Mouse (Mus musculus): ENCODE results near the gene Dab1. TPM values are rescaled to one million over a fixed set of nuclear protein-coding genes. Genes with fewer than 3 reads are reported as not detected.

The Dab1 gene
- polyA plus RNA-seq, 1 experiment, result not detected

DNA sequence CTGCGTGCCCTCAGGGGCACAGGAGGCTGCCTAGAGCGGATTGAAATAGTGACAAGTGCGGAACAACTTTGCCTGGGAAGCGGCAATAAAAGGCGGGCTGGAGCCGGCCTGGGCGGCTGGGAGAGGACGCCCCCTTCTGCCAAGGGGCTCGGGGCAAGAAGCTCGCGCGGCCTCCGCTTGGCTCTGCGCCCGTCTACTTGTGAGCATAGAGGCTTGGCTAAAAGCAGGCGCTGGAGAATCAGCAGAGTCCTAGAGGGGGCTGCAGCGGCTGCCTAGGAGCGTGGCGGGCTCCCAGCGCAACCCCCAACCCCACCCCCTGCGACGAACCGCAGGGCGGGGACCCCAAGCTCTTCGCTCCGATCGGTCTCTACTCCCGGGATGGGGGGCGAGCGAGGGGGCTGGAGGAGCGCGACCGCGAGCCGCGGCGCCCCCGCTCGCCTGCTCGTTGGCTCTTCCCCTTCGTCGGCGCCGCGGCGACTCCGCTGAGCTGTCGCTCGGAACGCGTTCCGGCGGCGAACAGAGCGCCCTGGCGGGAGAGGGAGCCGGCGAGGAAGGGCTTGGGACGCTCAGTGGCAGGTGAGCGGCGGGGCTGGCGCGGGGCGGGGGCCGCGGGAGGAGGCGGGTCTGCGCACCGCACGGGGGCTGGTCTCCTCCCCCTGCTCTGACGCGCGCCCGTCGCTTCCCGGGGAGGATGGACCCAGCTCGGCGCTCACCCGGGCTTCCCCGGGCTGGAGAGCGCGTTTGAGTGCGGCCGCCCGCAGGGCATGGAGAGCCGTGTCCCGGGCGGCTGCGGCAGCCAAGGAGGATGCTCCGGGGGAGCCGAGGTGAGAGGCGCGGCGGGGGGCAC, 748.0 kb downstream of the Dab1 start:
- no peak for TF ChIP-seq CTCF (IDR thresholded peaks at IDR 0.05; ENCODE audit: borderline replicate concordance, insufficient read depth, low read length)
- TF ChIP-seq POLR2A (IDR thresholded peaks at IDR 0.05; ENCODE audit: low read depth, low read length), result no peak
- Histone ChIP-seq H3K4me3 (ENCODE audit: insufficient read depth, low read length) (peak overlapping the region; percentile 43), H3K4me1 (ENCODE audit: control insufficient read depth, insufficient read depth, low read length) (no peaks in the 10 kb centered on the region), H3K27ac (ENCODE audit: insufficient read depth, low read length) (no peak overlapping the region)

DNA sequence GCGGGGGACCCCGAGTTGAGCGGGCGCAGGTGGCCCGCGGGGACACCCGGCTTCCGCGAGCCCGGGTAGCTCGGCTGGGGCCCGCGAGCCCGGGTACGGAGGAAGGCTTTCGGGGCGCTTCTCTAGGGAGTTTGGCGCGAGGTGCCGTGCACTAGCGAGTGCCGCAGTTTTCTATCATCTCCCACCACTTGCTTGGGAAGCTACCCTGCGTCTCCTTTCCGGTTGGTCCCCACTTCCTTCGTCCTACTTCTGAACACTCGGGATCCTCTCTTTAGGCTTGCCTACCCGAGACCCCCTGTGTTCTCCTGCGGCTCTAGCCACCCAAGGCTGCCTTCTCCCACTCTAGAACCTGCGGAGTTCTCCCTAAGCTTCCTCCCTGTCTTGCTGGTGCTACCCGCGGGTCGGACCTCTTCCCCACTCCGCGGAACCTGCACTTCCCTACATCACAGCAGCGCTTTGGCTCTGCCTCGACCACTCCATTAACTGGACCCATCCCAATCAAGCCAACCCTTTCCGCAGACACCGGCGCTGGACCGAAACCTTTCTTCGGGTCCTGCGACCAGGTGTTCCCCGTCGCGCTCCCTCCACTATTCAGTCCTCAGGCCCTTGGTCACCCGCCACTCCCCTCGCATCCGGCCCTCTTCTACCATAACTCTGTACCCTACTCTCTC, 748.7 kb downstream of the Dab1 start:
- TF ChIP-seq CTCF (IDR thresholded peaks at IDR 0.05; ENCODE audit: borderline replicate concordance, insufficient read depth, low read length), result no peak
- TF ChIP-seq POLR2A (IDR thresholded peaks at IDR 0.05; ENCODE audit: low read depth, low read length), result no peak
- no peaks in the 10 kb centered on the region for H3K4me1 ChIP-seq (ENCODE audit: control insufficient read depth, insufficient read depth, low read length)
- H3K4me3 ChIP-seq (ENCODE audit: insufficient read depth, low read length), result peak overlapping the region; percentile 43
- H3K27ac ChIP-seq (ENCODE audit: insufficient read depth, low read length), result no peak overlapping the region

DNA sequence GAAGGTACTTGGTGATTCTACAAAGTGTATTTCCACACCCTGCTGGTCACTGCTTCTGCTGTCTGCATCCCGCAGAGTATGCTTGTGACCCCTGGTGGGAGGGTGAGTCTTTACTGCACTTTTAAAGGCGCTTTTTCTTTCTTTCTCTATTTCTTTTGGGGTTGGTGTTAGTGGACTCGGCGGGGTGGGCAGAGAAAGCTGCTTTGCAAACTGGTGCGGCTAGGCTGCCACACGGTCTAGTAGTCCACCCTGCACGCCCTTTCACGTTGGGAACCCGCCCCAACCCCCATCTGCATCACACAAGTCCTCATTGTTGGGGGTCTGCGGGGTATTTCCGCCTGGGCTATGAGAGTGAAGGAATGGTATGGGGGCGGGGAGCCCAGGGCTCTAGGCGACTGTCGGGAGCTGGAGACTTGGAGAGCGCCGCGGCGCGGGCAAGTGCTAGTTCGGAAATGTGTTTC, 749.4 kb downstream of the Dab1 start:
- Histone ChIP-seq H3K4me3 (ENCODE audit: insufficient read depth, low read length) (peak overlapping the region; percentile 19; the same call in 1 of the 2 replicates), H3K27ac (ENCODE audit: insufficient read depth, low read length) (no peak overlapping the region)

DNA sequence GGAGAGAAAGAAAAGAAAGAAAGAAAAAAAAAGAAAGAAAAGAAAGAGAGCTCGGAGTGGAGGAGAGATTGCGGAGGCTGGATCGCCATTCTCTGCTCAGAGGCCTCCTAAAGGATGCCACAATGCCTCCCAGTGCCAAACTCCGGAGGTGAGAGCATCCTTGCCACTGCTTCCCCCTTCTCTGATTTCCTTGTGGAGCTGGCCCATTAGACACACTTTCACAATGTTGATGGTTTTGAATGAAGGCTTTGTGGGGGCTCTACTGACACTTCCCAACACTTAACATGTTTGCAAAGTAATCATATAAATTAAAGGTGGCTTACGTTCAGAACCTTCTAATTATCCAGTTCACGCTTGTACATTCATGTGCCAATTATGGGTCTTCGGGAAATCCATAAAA, 749.9 kb downstream of the Dab1 start:
- Histone ChIP-seq H3K4me3 (ENCODE audit: insufficient read depth, low read length) (no peak overlapping the region), H3K27ac (ENCODE audit: insufficient read depth, low read length) (no peak overlapping the region)

More for the DNA sequence above, 749.4 kb downstream of the Dab1 start:
- no peaks in the 10 kb centered on the region for H3K4me1 ChIP-seq (ENCODE audit: control insufficient read depth, insufficient read depth, low read length)
- no peak for TF ChIP-seq POLR2A (IDR thresholded peaks at IDR 0.05; ENCODE audit: low read depth, low read length)
- TF ChIP-seq CTCF (IDR thresholded peaks at IDR 0.05; ENCODE audit: borderline replicate concordance, insufficient read depth, low read length), result 0 out of 2 replicates have a peak, but pooled peaks have one; percentile 4

DNA sequence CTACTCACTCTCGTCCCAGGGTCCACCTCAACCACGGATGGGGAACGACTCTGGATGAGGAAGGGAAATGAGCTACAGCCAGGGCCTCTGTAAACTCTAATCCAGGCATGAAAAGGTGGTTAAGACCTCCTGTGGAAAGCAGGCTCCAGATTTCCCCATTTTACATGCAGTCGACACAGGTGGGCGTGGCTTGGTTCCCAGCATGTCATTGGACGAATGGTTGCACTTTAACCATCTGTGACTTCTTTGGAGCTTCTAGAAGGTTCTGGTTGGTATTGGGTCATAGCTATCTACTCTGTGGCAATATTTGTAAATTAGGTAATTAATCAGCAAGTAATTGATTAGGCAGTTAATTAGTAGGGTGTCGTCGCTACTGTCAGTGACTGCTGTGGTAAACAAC, 752.0 kb downstream of the Dab1 start:
- TF ChIP-seq POLR2A (IDR thresholded peaks at IDR 0.05; ENCODE audit: low read depth, low read length), result no peak
- TF ChIP-seq CTCF (IDR thresholded peaks at IDR 0.05; ENCODE audit: borderline replicate concordance, insufficient read depth, low read length), result no peak
- Histone ChIP-seq H3K4me3 (ENCODE audit: insufficient read depth, low read length) (no peak overlapping the region), H3K27ac (ENCODE audit: insufficient read depth, low read length) (no peak overlapping the region), H3K4me1 (ENCODE audit: control insufficient read depth, insufficient read depth, low read length) (no peaks in the 10 kb centered on the region)

More for the DNA sequence above, 749.9 kb downstream of the Dab1 start:
- no peaks in the 10 kb centered on the region for H3K4me1 ChIP-seq (ENCODE audit: control insufficient read depth, insufficient read depth, low read length)
- no peak for TF ChIP-seq POLR2A (IDR thresholded peaks at IDR 0.05; ENCODE audit: low read depth, low read length)
- TF ChIP-seq CTCF (IDR thresholded peaks at IDR 0.05; ENCODE audit: borderline replicate concordance, insufficient read depth, low read length), result no peak

DNA sequence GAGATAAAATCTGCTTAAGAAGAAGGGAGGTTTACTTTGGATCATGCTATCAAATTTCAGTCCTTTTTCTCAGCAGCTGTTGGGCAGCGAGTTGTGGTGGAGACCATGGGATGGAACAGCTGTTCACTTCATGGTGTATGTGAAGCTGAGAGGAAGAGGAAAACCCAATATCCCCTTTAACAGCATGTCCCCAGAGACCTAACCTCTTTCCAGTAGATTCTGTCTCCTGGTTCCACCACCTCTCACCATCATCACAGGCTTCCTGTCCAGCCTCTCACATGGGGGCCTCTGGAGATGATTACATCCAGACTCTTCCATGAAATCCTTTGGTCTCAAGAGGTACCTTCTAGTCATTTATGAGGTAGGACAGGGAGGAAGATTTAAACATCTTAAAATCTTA, 755.0 kb downstream of the Dab1 start:
- Histone ChIP-seq H3K4me1 (ENCODE audit: control insufficient read depth, insufficient read depth, low read length) (no peaks in the 10 kb centered on the region), H3K4me3 (ENCODE audit: insufficient read depth, low read length) (no peak overlapping the region), H3K27ac (ENCODE audit: insufficient read depth, low read length) (no peak overlapping the region)
- TF ChIP-seq POLR2A (IDR thresholded peaks at IDR 0.05; ENCODE audit: low read depth, low read length), result no peak
- TF ChIP-seq CTCF (IDR thresholded peaks at IDR 0.05; ENCODE audit: borderline replicate concordance, insufficient read depth, low read length), result no peak

DNA sequence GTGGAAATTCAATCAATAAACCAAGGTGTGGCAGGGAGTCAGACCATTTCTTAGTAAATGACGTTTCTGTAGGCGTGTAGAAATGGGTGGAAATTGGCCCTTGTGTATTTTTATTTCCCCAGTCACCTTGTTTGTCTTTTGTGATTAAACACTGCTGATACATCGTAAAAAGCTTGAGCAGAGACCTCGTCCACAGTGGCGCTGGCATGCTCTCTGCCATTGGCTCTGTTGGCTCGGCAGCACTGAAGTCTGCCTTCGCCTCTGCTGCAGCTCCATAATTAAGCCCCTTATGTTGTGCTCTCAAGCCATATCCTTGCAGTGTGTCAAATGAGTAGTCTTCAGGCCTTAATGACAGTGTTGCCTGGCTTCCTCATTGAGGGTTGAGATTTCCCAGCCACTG, 765.5 kb downstream of the Dab1 start:
- Histone ChIP-seq H3K4me3 (ENCODE audit: insufficient read depth, low read length) (no peak overlapping the region), H3K4me1 (ENCODE audit: control insufficient read depth, insufficient read depth, low read length) (no peaks in the 10 kb centered on the region), H3K27ac (ENCODE audit: insufficient read depth, low read length) (no peak overlapping the region)
- no peak for TF ChIP-seq CTCF (IDR thresholded peaks at IDR 0.05; ENCODE audit: borderline replicate concordance, insufficient read depth, low read length)
- no peak for TF ChIP-seq POLR2A (IDR thresholded peaks at IDR 0.05; ENCODE audit: low read depth, low read length)

DNA sequence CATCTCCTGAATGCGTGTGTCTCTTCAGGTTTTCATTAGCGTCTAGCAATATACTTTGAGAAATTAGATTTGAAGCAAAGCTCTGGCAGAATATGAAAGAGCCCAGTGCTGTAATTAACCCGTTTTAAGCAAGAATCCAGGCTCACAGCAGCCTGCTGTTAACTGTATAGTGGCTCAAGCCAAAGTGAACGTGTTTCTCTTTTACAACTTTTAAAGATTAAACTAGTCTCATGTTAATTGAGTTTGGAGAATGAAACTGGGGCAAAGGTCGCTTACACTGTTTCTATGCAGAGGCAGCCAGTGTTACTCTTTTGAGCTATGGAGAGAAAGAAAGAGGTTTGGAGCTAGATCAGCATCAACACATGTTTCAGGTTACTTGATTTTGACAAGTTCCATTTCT, 766.1 kb downstream of the Dab1 start:
- H3K27ac ChIP-seq (ENCODE audit: insufficient read depth, low read length), result no peak overlapping the region
- TF ChIP-seq CTCF (IDR thresholded peaks at IDR 0.05; ENCODE audit: borderline replicate concordance, insufficient read depth, low read length), result no peak
- no peak for TF ChIP-seq POLR2A (IDR thresholded peaks at IDR 0.05; ENCODE audit: low read depth, low read length)
- H3K4me1 ChIP-seq (ENCODE audit: control insufficient read depth, insufficient read depth, low read length), result no peaks in the 10 kb centered on the region
- H3K4me3 ChIP-seq (ENCODE audit: insufficient read depth, low read length), result no peak overlapping the region

DNA sequence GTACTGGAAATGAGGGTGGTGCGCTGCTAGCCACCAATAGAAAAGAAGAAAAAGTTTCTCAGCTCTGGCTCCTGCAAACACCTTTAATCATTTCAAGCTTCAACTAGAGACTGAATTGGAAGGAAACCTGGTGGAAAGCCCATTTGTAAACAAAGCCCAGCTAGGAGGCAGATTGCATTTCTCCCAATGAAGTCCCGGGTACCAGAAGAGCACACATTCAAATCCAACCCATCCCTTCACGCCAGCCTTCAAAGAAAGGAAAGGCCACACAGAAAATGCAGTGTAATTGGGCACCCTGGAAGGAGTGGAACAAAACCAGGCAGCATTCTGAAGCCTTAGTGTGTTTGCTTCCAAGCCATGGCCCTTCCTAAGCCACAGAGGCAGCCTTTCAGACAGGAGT, 776.4 kb downstream of the Dab1 start:
- no peak for TF ChIP-seq CTCF (IDR thresholded peaks at IDR 0.05; ENCODE audit: borderline replicate concordance, insufficient read depth, low read length)
- TF ChIP-seq POLR2A (IDR thresholded peaks at IDR 0.05; ENCODE audit: low read depth, low read length), result no peak

DNA sequence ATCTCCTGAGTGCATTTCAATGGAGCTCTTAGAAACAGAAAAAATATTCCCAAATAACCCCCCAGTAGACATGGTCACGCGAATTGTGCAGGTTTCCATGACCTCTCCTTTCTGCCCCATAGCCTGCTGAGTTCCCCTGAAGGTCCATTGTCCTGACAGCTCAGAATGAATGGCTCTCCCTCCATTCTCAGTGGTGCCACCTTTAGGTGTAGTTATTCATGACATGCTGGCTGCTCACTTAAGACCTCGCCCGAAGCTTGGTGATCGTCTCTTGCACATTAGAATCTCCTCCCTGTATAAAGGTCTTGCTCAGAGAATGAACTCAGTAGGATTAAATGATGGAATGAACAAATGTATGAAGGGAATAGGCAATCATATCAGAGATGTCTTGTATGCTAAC, 776.9 kb downstream of the Dab1 start:
- no peak overlapping the region for H3K4me3 ChIP-seq (ENCODE audit: insufficient read depth, low read length)
- H3K27ac ChIP-seq (ENCODE audit: insufficient read depth, low read length), result no peak overlapping the region
- no peaks in the 10 kb centered on the region for H3K4me1 ChIP-seq (ENCODE audit: control insufficient read depth, insufficient read depth, low read length)
- TF ChIP-seq CTCF (IDR thresholded peaks at IDR 0.05; ENCODE audit: borderline replicate concordance, insufficient read depth, low read length), result no peak
- no peak for TF ChIP-seq POLR2A (IDR thresholded peaks at IDR 0.05; ENCODE audit: low read depth, low read length)

More for the DNA sequence above, 776.4 kb downstream of the Dab1 start:
- Histone ChIP-seq H3K4me1 (ENCODE audit: control insufficient read depth, insufficient read depth, low read length) (no peaks in the 10 kb centered on the region), H3K4me3 (ENCODE audit: insufficient read depth, low read length) (no peak overlapping the region), H3K27ac (ENCODE audit: insufficient read depth, low read length) (no peak overlapping the region)

Data from embryonic fibroblast, embryonic 13.5 days (primary cell).